Mouse (Mus musculus) midbrain, postnatal 0 days (tissue): ENCODE data around the gene Ddhd1. TPM values are rescaled to one million over a fixed set of nuclear protein-coding genes. Genes with fewer than 3 reads are reported as not detected.

Experiments used
- ATAC-seq: fragments of 200-750 bp; cut with Nextera tagmentation; 2 replicates; pipeline ENCODE4 v1.8.0; 2017; ENCODE audit warnings: moderate number of reproducible peaks, mild to moderate bottlenecking, moderate TSS enrichment, moderate library complexity; ENCODE audit not compliant: low FRiP score
- DNase-seq: peaks from one replicate; pipeline ENCODE4 v3.0.0-alpha.2; 2015; ENCODE audit warnings: low spot score
- H3K27ac ChIP-seq: fragments of 300-500 bp; sonication (generic); 2 replicates; pipeline ENCODE4 v1.5.1; 2014; ENCODE audit warnings: low read depth, mild to moderate bottlenecking, low read length, mixed read lengths
- H3K27me3 ChIP-seq: fragments of 300-500 bp; sonication (generic); 2 replicates; pipeline ENCODE4 v1.6.1; 2014; ENCODE audit warnings: low read length, control low read depth, mixed read lengths; ENCODE audit not compliant: insufficient read depth
- H3K36me3 ChIP-seq: fragments of 300-500 bp; sonication (generic); 2 replicates; pipeline ENCODE4 v1.6.1; 2014; ENCODE audit warnings: low read length, control low read depth, mixed read lengths; ENCODE audit not compliant: insufficient read depth
- H3K4me1 ChIP-seq: fragments of 300-500 bp; sonication (generic); 2 replicates; pipeline ENCODE4 v1.6.1; 2014; ENCODE audit warnings: mild to moderate bottlenecking, control low read depth, antibody characterized with exemption, low read length, mixed read lengths; ENCODE audit not compliant: insufficient read depth
- H3K4me2 ChIP-seq: fragments of 300-500 bp; sonication (generic); 2 replicates; pipeline ENCODE4 v1.6.1; 2014; ENCODE audit warnings: low read depth, mild to moderate bottlenecking, low read length, mixed read lengths; ENCODE audit not compliant: poor library complexity, severe bottlenecking
- H3K4me3 ChIP-seq: fragments of 300-500 bp; sonication (generic); 2 replicates; pipeline ENCODE4 v1.5.1; 2014; ENCODE audit warnings: low read depth, mild to moderate bottlenecking, low read length, moderate library complexity
- H3K9ac ChIP-seq: fragments of 300-500 bp; sonication (generic); replicated peaks from 2 replicates; pipeline ENCODE4 v1.6.1; 2014; ENCODE audit warnings: mild to moderate bottlenecking, low read length, moderate library complexity, mixed read lengths; ENCODE audit not compliant: poor library complexity, severe bottlenecking
- H3K9me3 ChIP-seq: fragments of 300-500 bp; sonication (generic); 2 replicates; pipeline ENCODE4 v1.6.1; 2016; ENCODE audit warnings: low read length, control low read depth
- CTCF ChIP-seq: IDR thresholded peaks from 2 replicates; pipeline ENCODE4 v1.5.1; 2016; ENCODE audit warnings: antibody characterized with exemption, mild to moderate bottlenecking
- WGBS: fragments of 180-500 bp; shearing (Covaris S2); extraction: QIAGEN DNeasy Blood & Tissue Kit; methylation state at CpG from one replicate; pipeline ENCODE4 v1.1.7; 2014; 5-methylcytosine and 5-hydroxymethylcytosine counted together
- polyA plus RNA-seq: library from polyadenylated mRNA; unstranded; fragments of >200 nt; fragmentation: Nextera tagmentation; extraction: Ambion mirVana; gene quantifications from 2 replicates; pipeline ENCODE4 v1.2.1, GENCODE M21; 2015
- total RNA-seq: library from RNA; depleted of rRNA; stranded (reverse); fragments of >200 nt; gene quantifications from 2 replicates; pipeline ENCODE4 v1.2.3, GENCODE M21; 2014

Ddhd1 gene
- total and polyA plus RNA-seq, 2 experiments from 2014 or later: 14.9 to 61.3 TPM

GRCm38 (mm10) chr14:45643461-45643860, 14.5 kb downstream of the Ddhd1 start:
- H3K4me3 ChIP-seq: no peak overlapping the region
- peak overlapping the region; percentile 26; the same call in 1 of the 2 replicates for H3K4me2 ChIP-seq
- H3K27ac ChIP-seq: peak overlapping the region; percentile 67
- H3K27me3 ChIP-seq: no peaks in the 10 kb centered on the region
- H3K9me3 ChIP-seq: no peaks in the 10 kb centered on the region
- no peak overlapping the region for H3K9ac ChIP-seq
- WGBS: 33% methylated on average over 3 of the region's 3 CpGs
- ATAC-seq (peak; percentile 48; the same call in 1 of the 2 replicates), DNase-seq (peak; percentile 73)
- TF ChIP-seq CTCF: no peak
- H3K4me1 ChIP-seq: peaks cover 7% of the 10 kb centered on the region; the same call in 1 of the 2 replicates
- no peaks in the 10 kb centered on the region for H3K36me3 ChIP-seq

DNA sequence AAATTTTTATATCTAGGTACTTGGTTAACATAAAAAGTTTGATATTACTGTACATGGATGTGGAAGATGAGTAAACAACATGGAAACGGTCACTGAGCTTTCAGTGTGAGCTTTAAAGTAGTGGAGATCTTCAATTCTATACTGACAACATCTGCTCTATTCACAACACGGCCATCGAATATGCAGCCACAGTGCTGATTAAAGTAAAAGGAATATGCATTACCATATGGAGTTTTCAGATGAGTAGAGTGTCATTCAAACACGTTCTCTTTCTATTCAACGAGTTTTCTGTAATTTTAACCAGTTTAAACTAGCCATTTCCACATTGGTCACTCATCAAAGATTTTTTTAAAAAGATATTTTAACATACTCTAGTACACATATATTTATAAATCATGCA, 15.1 kb downstream of the Ddhd1 start:
- Histone ChIP-seq H3K27me3 (no peaks in the 10 kb centered on the region), H3K9me3 (no peaks in the 10 kb centered on the region), H3K9ac (no peak overlapping the region), H3K4me3 (no peak overlapping the region), H3K4me1 (peaks cover 7% of the 10 kb centered on the region; the same call in 1 of the 2 replicates), H3K36me3 (no peaks in the 10 kb centered on the region), H3K27ac (no peak overlapping the region), H3K4me2 (no peak overlapping the region)
- WGBS: 44% methylated on average over 5 of the region's 5 CpGs
- no peak for DNase-seq
- ATAC-seq: no peak
- no peak for TF ChIP-seq CTCF

- 69% methylated on average over 9 of the region's 9 CpGs for WGBS
- DNase-seq (no peak), ATAC-seq (no peak)
- Histone ChIP-seq H3K4me1 (peaks cover 7% of the 10 kb centered on the region; the same call in 1 of the 2 replicates), H3K27me3 (no peaks in the 10 kb centered on the region), H3K4me3 (no peak overlapping the region), H3K9ac (0 out of 2 replicates have a peak overlapping the region, but pooled peaks have one; percentile 5), H3K4me2 (no peak overlapping the region), H3K9me3 (no peaks in the 10 kb centered on the region), H3K27ac (peak overlapping the region; percentile 38; the same call in 1 of the 2 replicates), H3K36me3 (no peaks in the 10 kb centered on the region)
- no peak for TF ChIP-seq CTCF
These were observed 15.7 kb downstream of the Ddhd1 start for GRCm38 (mm10) chr14:45642217-45642616.

DNA sequence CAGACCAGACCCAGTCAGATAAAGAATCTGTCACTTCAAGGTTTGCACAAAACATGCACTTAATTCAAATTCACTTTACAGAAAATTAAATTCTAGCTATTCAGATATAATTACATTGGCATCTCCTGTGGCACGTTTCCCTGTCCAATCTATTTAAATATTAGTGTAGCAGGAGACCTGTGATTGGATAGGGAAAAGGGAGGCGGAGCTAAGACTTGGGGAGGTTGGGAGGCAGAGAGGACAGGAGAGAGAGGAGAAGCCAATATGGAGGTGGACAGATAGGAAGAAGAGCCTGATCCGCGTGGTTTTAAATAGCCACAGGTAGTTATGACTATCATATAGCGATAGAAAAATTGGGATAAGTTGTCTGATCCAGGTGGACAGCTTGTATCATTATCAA, 19.2 kb downstream of the Ddhd1 start:
- 74% methylated on average over 5 of the region's 5 CpGs for WGBS
- H3K9ac ChIP-seq: no peak overlapping the region
- H3K4me2 ChIP-seq: no peak overlapping the region
- no peaks in the 10 kb centered on the region for H3K27me3 ChIP-seq
- H3K4me1 ChIP-seq: peaks cover 6% of the 10 kb centered on the region; the same call in 1 of the 2 replicates
- ATAC-seq (no peak), DNase-seq (no peak)
- H3K9me3 ChIP-seq: no peaks in the 10 kb centered on the region
- no peak overlapping the region for H3K4me3 ChIP-seq
- no peak overlapping the region for H3K27ac ChIP-seq
- TF ChIP-seq CTCF: no peak
- no peaks in the 10 kb centered on the region for H3K36me3 ChIP-seq

GRCm38 (mm10) chr14:45635496-45635895, 22.4 kb downstream of the Ddhd1 start:
- Histone ChIP-seq H3K9ac (no peak overlapping the region), H3K36me3 (no peaks in the 10 kb centered on the region), H3K4me2 (no peak overlapping the region), H3K4me1 (no peaks in the 10 kb centered on the region), H3K9me3 (no peaks in the 10 kb centered on the region), H3K27ac (no peak overlapping the region), H3K4me3 (no peak overlapping the region), H3K27me3 (no peaks in the 10 kb centered on the region)
- DNase-seq (no peak), ATAC-seq (no peak)
- WGBS: 98% methylated on average over 1 of the region's 1 CpGs
- no peak for TF ChIP-seq CTCF

DNA sequence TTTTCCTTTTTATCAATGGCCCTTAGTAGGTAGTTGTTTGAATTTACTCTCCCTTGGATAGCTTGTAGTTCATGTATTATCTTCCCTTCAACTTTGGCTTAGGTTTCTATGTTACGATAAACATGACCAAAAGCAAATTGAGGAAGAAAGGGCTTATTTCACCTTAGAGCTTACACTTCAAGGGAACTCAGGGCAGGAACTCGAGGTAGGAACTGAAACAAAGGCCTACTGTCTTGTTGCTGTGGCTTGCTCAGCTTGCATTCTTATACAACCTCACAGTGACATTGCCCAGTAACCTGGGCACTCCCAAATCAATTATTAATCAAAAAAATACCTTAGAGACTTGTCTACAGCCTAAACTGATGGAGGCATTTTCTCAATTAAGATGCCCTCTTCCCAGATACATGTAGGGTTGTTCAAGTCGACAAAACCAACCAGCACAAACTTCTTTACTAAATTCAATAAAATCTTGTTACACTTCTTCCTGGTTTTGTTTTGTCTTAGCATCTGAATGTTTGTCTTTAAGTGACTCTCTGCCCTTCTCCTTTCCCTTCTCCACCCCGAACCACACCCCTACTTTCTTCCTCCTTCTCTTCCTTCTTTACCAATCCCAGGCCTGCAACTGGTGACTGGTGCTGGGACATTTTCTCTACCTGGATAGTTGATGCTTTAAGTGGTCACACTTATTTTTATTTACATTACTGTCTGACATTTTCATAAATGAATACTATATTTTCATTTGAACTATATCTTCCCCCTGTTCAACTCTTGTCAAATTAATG, 25.0 kb downstream of the Ddhd1 start:
- H3K27ac ChIP-seq: no peak overlapping the region
- no peak overlapping the region for H3K4me2 ChIP-seq
- no peak for TF ChIP-seq CTCF
- H3K9ac ChIP-seq: no peak overlapping the region
- H3K9me3 ChIP-seq: no peaks in the 10 kb centered on the region
- no peaks in the 10 kb centered on the region for H3K36me3 ChIP-seq
- DNase-seq (no peak), ATAC-seq (no peak)
- no peaks in the 10 kb centered on the region for H3K4me1 ChIP-seq
- H3K27me3 ChIP-seq: no peaks in the 10 kb centered on the region
- H3K4me3 ChIP-seq: no peak overlapping the region
- 90% methylated on average over 4 of the region's 4 CpGs for WGBS
